Mouse (Mus musculus) testis, adult 2 months (tissue): ENCODE results near the gene Fcgr4. TPM values are rescaled to one million over a fixed set of nuclear protein-coding genes. Genes with fewer than 3 reads are reported as not detected.

Experiments
- H3K27ac ChIP-seq: fragments of 200-500 bp; 2 replicates; pipeline ENCODE4 v1.5.1; 2012; ENCODE audit warnings: low read depth, low read length; ENCODE audit not compliant: control insufficient read depth, insufficient read depth
- H3K27me3 ChIP-seq: fragments of 200-500 bp; 2 replicates; pipeline ENCODE4 v1.6.1; 2012; ENCODE audit warnings: mild to moderate bottlenecking, low read length, moderate library complexity; ENCODE audit not compliant: control insufficient read depth, insufficient read depth
- H3K36me3 ChIP-seq: fragments of 200-500 bp; 2 replicates; pipeline ENCODE4 v1.6.1; 2012; ENCODE audit warnings: mild to moderate bottlenecking, low read length; ENCODE audit not compliant: control insufficient read depth, insufficient read depth
- H3K4me1 ChIP-seq: fragments of 200-500 bp; 2 replicates; pipeline ENCODE4 v1.6.1; 2012; ENCODE audit warnings: low read length; ENCODE audit not compliant: control insufficient read depth, insufficient read depth
- H3K4me3 ChIP-seq: fragments of 200-500 bp; 2 replicates; pipeline ENCODE4 v1.5.1; 2012; ENCODE audit warnings: low read depth, mild to moderate bottlenecking, low read length, moderate library complexity, mixed read lengths; ENCODE audit not compliant: control insufficient read depth
- CTCF ChIP-seq: fragments of 200-500 bp; IDR thresholded peaks from 2 replicates; pipeline ENCODE4 v1.5.1; 2012; ENCODE audit warnings: low read depth, mild to moderate bottlenecking, inconsistent platforms, low read length, moderate library complexity; ENCODE audit not compliant: control insufficient read depth, insufficient read depth, insufficient replicate concordance
- POLR2A ChIP-seq: fragments of 200-500 bp; IDR thresholded peaks from 2 replicates; pipeline ENCODE4 v1.6.1; 2012; ENCODE audit warnings: low read depth, mild to moderate bottlenecking, inconsistent platforms, low read length, moderate library complexity; ENCODE audit not compliant: control insufficient read depth
- polyA plus RNA-seq: library from polyadenylated mRNA; depleted of rRNA; stranded (reverse); fragments of >200 nt; gene quantifications from 2 replicates; pipeline ENCODE4 v1.2.3, GENCODE M21; 2012

Gene Fcgr4
- polyA plus RNA-seq, 1 experiment = not detected

- H3K36me3 ChIP-seq = no peaks in the 10 kb centered on the region
These were observed 15.0 kb downstream of the Fcgr4 start for GRCm38 (mm10) chr1:171033756-171034155.

GRCm38 (mm10) chr1:171034201-171034600 lies 15.5 kb downstream of the Fcgr4 start:
- Histone ChIP-seq H3K27me3 (no peaks in the 10 kb centered on the region), H3K27ac (no peak overlapping the region), H3K36me3 (no peaks in the 10 kb centered on the region), H3K4me1 (peaks cover 11% of the 10 kb centered on the region), H3K4me3 (no peak overlapping the region)
- TF ChIP-seq POLR2A (no peak), CTCF (no peak)

More at GRCm38 (mm10) chr1:171033756-171034155, 15.0 kb downstream of the Fcgr4 start:
- Histone ChIP-seq H3K27me3 (no peaks in the 10 kb centered on the region), H3K27ac (no peak overlapping the region), H3K4me3 (peak overlapping the region; percentile 80), H3K4me1 (peaks cover 11% of the 10 kb centered on the region)
- TF ChIP-seq CTCF = no peak
- no peak for TF ChIP-seq POLR2A

GRCm38 (mm10) chr1:171035611-171036010 lies 16.9 kb downstream of the Fcgr4 start:
- Histone ChIP-seq H3K27me3 (no peaks in the 10 kb centered on the region), H3K27ac (no peak overlapping the region), H3K36me3 (no peaks in the 10 kb centered on the region), H3K4me1 (peaks cover 11% of the 10 kb centered on the region), H3K4me3 (no peak overlapping the region)
- TF ChIP-seq CTCF = no peak
- TF ChIP-seq POLR2A = no peak

GRCm38 (mm10) chr1:171036550-171037324 lies 18.0 kb downstream of the Fcgr4 start:
- Histone ChIP-seq H3K4me3 (no peak overlapping the region), H3K27ac (no peak overlapping the region), H3K4me1 (peaks cover 11% of the 10 kb centered on the region), H3K36me3 (no peaks in the 10 kb centered on the region), H3K27me3 (no peaks in the 10 kb centered on the region)
- TF ChIP-seq CTCF (no peak), POLR2A (no peak)

- Histone ChIP-seq H3K4me1 (peaks cover 6% of the 10 kb centered on the region; the same call in 1 of the 2 replicates), H3K4me3 (peak overlapping the region; percentile 99), H3K36me3 (no peaks in the 10 kb centered on the region), H3K27me3 (no peaks in the 10 kb centered on the region), H3K27ac (peak overlapping the region; percentile 93)
- no peak for TF ChIP-seq POLR2A
- no peak for TF ChIP-seq CTCF
These were observed 19.4 kb downstream of the Fcgr4 start for GRCm38 (mm10) chr1:171037861-171038721.

GRCm38 (mm10) chr1:171039135-171039534 lies 20.4 kb downstream of the Fcgr4 start:
- H3K4me1 ChIP-seq = peaks cover 2% of the 10 kb centered on the region
- H3K27me3 ChIP-seq = no peaks in the 10 kb centered on the region
- TF ChIP-seq POLR2A (no peak), CTCF (no peak)
- H3K27ac ChIP-seq = no peak overlapping the region
- H3K4me3 ChIP-seq = peak overlapping the region; percentile 14; the same call in 1 of the 2 replicates
- H3K36me3 ChIP-seq = no peaks in the 10 kb centered on the region

- Histone ChIP-seq H3K36me3 (no peaks in the 10 kb centered on the region), H3K27ac (no peak overlapping the region), H3K4me3 (peak overlapping the region; percentile 50; the same call in 1 of the 2 replicates), H3K4me1 (peaks cover 2% of the 10 kb centered on the region), H3K27me3 (no peaks in the 10 kb centered on the region)
- no peak for TF ChIP-seq POLR2A
- TF ChIP-seq CTCF = no peak
These were observed 21.2 kb downstream of the Fcgr4 start for GRCm38 (mm10) chr1:171039880-171040279.
